Mouse (Mus musculus) adrenal gland (tissue): ENCODE results near the gene Mansc4.

Source experiments
- intact Hi-C: fragments of 180-260 bp; cut with DNase I; formaldehyde crosslinking; loops from one replicate; pipeline ENCODE4 v1.15.1; 2025
- long read RNA-seq, 2 experiments: library from polyadenylated mRNA; unstranded; transcript quantifications; one replicate each; pipeline ENCODE4 v2.0.0; 2020; ENCODE audit warnings: borderline replicate concordance in 1 of 2; ENCODE audit not compliant: insufficient replicate concordance in 1 of 2

Mansc4 gene
- long read RNA-seq, experiment 1: 0 reads
- long read RNA-seq, experiment 2, partial matches to known transcripts: 0 of 1 reads
- long read RNA-seq, experiment 2, other reads (novel, unspliced or antisense): 0 of 1 reads

- intact Hi-C loops: no loop called here
Measured at GRCm38 (mm10) chr6:147086594-147087225, at the start of gene Mansc4. Gene Mansc4 (minus strand): TSS chr6:147087032.

GRCm38 (mm10) chr6:147127239-147127638, 40.4 kb upstream of the Mansc4 start:
- intact Hi-C loops: no loop called here

- intact Hi-C loops: no loop called here
Measured at GRCm38 (mm10) chr6:147121320-147121719, 34.5 kb upstream of the Mansc4 start.

GRCm38 (mm10) chr6:147118190-147118589, 31.4 kb upstream of the Mansc4 start:
- intact Hi-C loops: loop anchor here (10.0 kb wide), 1 partner anchor 293 kb away; no protein-coding TSS in a partner anchor

DNA sequence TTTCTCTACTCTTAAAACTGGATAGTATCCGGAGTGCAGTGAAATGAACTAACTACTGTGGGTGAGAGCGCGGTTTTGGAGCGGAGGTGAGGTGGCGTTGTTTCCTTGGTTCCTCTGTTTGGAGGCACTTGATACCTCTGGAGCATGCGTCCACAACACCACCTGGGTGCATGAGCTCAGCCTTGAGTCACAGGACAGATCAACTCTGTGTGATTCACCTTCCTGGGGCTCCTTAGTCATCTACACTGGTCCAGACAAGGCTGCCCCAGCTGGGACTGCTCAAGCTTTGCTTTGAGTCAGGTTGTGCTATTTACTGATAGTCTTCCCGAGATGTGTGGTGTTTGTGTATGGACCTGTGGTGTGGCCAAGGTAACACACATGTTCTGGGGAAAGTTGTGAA, 30.9 kb upstream of the Mansc4 start:
- intact Hi-C loops: loop anchor here (10.0 kb wide), 1 partner anchor 293 kb away; no protein-coding TSS in a partner anchor

DNA sequence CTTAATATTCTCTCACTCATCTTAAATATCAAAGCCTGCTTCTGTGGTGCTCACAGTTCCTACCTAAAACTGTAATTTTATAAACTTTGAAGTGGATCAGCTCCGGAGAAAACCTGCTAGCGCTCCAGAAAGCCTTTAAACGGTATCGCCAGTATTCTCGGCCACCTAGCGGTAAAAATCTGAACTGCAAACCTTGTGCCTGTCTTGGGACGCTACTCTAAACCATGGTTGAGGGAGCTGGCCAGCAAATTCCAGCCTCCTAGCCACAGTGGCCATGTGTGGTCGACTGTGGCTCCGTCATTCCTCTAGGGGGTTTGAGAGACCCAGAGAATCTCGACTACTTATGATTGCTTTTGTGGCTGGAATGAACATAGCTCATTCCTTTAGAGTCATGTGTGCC, 29.7 kb upstream of the Mansc4 start:
- intact Hi-C loops: loop anchor here (10.0 kb wide), 1 partner anchor 292 kb away; no protein-coding TSS in a partner anchor

GRCm38 (mm10) chr6:147109283-147109682, 22.5 kb upstream of the Mansc4 start:
- intact Hi-C loops: no loop called here

GRCm38 (mm10) chr6:147106716-147107115, 19.9 kb upstream of the Mansc4 start:
- intact Hi-C loops: no loop called here

GRCm38 (mm10) chr6:147105529-147105928, 18.7 kb upstream of the Mansc4 start:
- intact Hi-C loops: no loop called here

- intact Hi-C loops: no loop called here
Measured at GRCm38 (mm10) chr6:147102293-147102692, 15.5 kb upstream of the Mansc4 start.

GRCm38 (mm10) chr6:147099458-147100277, 12.8 kb upstream of the Mansc4 start:
- intact Hi-C loops: no loop called here

- intact Hi-C loops: no loop called here
Measured at GRCm38 (mm10) chr6:147097346-147097929, 10.6 kb upstream of the Mansc4 start.

- intact Hi-C loops: no loop called here
Measured at GRCm38 (mm10) chr6:147096934-147097333, 10.1 kb upstream of the Mansc4 start.

GRCm38 (mm10) chr6:147096109-147096508, 9.3 kb upstream of the Mansc4 start:
- intact Hi-C loops: no loop called here

- intact Hi-C loops: no loop called here
Measured at GRCm38 (mm10) chr6:147094771-147095170, 7.9 kb upstream of the Mansc4 start.

- intact Hi-C loops: no loop called here
Measured at GRCm38 (mm10) chr6:147092136-147092535, 5.3 kb upstream of the Mansc4 start.

DNA sequence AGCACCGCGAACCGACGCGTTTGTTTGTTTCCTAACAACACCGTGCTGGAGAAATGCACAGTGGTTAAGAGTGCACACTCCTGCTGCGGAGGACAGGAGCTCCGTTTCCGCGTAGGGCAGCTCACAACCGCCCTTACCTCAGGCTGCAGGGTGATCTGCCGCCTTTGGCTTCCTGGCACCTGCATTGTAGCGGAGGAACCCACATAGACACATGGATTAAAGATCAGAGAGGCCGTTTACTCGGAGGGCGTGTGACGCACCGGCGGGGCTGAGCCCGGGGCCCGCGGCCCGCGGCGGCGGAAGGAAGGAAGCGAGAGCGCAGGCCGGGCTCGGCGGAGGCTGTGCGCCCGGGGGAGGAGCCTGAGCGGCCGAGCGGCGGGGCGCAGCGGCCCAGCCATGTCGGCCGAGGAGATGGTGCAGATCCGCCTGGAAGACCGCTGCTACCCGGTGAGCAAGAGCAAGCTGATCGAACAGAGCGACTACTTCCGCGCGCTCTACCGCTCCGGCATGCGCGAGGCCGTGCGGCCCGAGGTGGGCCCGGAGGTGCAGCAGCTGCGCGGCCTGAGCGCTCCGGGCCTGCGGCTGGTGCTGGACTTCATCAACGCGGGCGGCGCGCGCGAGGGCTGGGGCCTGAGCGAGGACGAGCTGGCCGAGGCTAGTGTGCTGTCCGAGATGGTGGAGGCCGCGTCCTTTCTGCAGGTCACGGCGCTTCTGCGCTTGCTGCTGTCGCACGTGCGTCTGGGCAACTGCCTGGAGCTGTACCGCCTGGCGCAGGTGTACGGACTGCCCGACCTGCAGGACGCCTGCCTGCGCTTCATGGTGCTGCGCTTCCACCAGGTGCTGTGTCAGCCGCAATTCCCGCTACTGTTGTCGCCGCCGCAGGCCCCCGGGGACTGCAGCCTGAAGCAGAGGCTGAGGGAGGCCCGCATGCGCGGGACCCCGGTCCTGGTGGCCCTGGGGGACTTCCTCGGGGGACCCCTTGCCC, 4.6 kb upstream of the Mansc4 start, which contains the start of gene Klhl42:
Gene Klhl42 (plus strand): TSS at position 244 of the 985 bp plus-strand sequence.
- intact Hi-C loops: no loop called here

DNA sequence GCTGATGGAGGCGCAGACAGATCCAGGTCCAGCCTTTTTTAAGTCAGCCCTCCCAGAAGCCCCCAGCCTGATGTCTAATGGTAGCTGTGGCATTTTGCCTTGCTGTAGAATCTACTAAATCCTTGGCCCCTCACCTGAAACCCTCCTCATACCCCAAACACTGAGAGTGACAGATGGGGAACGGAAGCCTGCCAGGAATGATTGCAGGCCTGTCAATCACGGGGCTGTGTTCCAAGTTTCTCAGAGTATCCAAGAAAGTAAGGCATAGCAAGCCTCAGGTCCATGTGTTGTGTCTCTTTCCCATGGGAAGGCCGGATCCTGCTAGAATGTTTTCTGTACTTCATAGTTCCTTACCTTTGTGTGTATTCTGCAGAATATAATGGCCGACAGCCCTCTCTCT, 3.4 kb upstream of the Mansc4 start:
- intact Hi-C loops: no loop called here

GRCm38 (mm10) chr6:147088517-147088916, 1.7 kb upstream of the Mansc4 start:
- intact Hi-C loops: no loop called here

DNA sequence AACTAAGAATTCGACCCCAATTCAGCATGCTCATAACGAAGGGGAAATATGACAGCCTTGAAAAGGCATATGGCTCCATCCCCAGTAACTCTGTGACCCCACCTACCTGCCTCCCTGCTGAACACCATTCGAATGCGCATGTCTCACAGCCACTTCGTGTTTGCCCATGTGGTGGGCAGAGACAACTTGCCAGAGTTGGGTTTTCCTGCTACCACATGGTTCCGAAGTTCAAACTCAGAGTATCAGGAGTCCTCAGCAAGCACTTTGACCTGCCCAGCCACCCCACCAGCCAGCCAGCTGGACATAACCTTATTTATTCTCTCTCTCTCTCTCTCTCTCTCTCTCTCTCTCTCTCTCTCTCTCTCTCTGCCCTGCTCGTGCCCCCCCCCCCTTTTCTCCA, 904 bp upstream of the Mansc4 start:
- intact Hi-C loops: no loop called here
